Mouse (Mus musculus): Measurements from ENCODE around the gene Stt3a. TPM values are rescaled to one million over a fixed set of nuclear protein-coding genes. Genes with fewer than 3 reads are reported as not detected.

Stt3a gene
- total and polyA plus RNA-seq, 2 experiments from 2014 or later: 46.8 to 81.4 TPM

- H3K27me3 ChIP-seq (ENCODE audit: control insufficient read depth, insufficient read depth, low read length): no peaks in the 10 kb centered on the region
- H3K9ac ChIP-seq (replicated peaks; ENCODE audit: low read depth, low read length): no peak overlapping the region
- no peak for ATAC-seq (ENCODE audit: insufficient read depth, low read depth)
- H3K4me3 ChIP-seq (ENCODE audit: low read depth, low read length): no peak overlapping the region
- H3K36me3 ChIP-seq (replicated peaks; ENCODE audit: control insufficient read depth, insufficient read depth, low read length): peaks cover 18% of the 10 kb centered on the region
- no peak for DNase-seq (ENCODE audit: low spot score)
- H3K4me2 ChIP-seq (ENCODE audit: low read depth, low read length): no peak overlapping the region
- TF ChIP-seq EP300 (IDR thresholded peaks at IDR 0.05; ENCODE audit: low read depth) (no peak), CTCF (IDR thresholded peaks at IDR 0.05; ENCODE audit: low read depth) (no peak)
- peaks cover 15% of the 10 kb centered on the region; the same call in 1 of the 2 replicates for H3K4me1 ChIP-seq (ENCODE audit: control insufficient read depth, insufficient read depth)
- H3K9me3 ChIP-seq (replicated peaks; ENCODE audit: control insufficient read depth, low read length): no peaks in the 10 kb centered on the region
- no peak overlapping the region for H3K27ac ChIP-seq (ENCODE audit: low read depth)
- 77% methylated on average over 1 of the region's 1 CpGs for WGBS
Observed at GRCm38 (mm10) chr9:36795556-36795955, 28.1 kb upstream of the Stt3a start.

GRCm38 (mm10) chr9:36794487-36794886, 27.0 kb upstream of the Stt3a start:
- H3K4me2 ChIP-seq (ENCODE audit: low read depth, low read length): no peak overlapping the region
- H3K27ac ChIP-seq (ENCODE audit: low read depth): no peak overlapping the region
- H3K9ac ChIP-seq (replicated peaks; ENCODE audit: low read depth, low read length): no peak overlapping the region
- H3K36me3 ChIP-seq (replicated peaks; ENCODE audit: control insufficient read depth, insufficient read depth, low read length): peaks cover 25% of the 10 kb centered on the region
- peaks cover 15% of the 10 kb centered on the region; the same call in 1 of the 2 replicates for H3K4me1 ChIP-seq (ENCODE audit: control insufficient read depth, insufficient read depth)
- no peak overlapping the region for H3K4me3 ChIP-seq (ENCODE audit: low read depth, low read length)
- H3K27me3 ChIP-seq (ENCODE audit: control insufficient read depth, insufficient read depth, low read length): no peaks in the 10 kb centered on the region
- H3K9me3 ChIP-seq (replicated peaks; ENCODE audit: control insufficient read depth, low read length): no peaks in the 10 kb centered on the region
- no peak for TF ChIP-seq EP300 (IDR thresholded peaks at IDR 0.05; ENCODE audit: low read depth)
- ATAC-seq (ENCODE audit: insufficient read depth, low read depth): no peak
- WGBS: 72% methylated on average over 2 of the region's 2 CpGs
- DNase-seq (ENCODE audit: low spot score): no peak

DNA sequence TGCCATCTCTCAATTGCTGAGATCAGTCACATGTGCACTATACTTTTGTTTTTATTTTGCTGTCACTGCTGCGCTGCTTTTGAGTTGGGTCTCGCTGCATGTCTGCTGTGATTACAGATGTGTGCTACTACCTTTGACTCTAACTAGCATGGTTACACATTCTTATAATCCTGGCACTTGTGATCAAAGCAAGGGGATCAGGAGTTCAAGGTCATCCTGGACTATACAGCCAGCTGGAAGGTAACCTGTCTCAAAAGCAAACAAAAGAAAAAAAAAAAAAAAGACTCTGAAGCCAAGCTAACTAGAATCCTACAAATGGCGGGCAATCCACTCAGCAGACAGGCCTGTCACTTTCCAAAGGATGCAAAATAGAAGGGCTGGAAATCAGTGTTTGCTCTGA, 24.7 kb upstream of the Stt3a start:
- Histone ChIP-seq H3K9me3 (replicated peaks; ENCODE audit: control insufficient read depth, low read length) (no peaks in the 10 kb centered on the region), H3K4me1 (ENCODE audit: control insufficient read depth, insufficient read depth) (peaks cover 15% of the 10 kb centered on the region; the same call in 1 of the 2 replicates), H3K27ac (ENCODE audit: low read depth) (no peak overlapping the region), H3K4me2 (ENCODE audit: low read depth, low read length) (no peak overlapping the region), H3K36me3 (replicated peaks; ENCODE audit: control insufficient read depth, insufficient read depth, low read length) (peaks cover 46% of the 10 kb centered on the region), H3K9ac (replicated peaks; ENCODE audit: low read depth, low read length) (no peak overlapping the region), H3K4me3 (ENCODE audit: low read depth, low read length) (no peak overlapping the region), H3K27me3 (ENCODE audit: control insufficient read depth, insufficient read depth, low read length) (no peaks in the 10 kb centered on the region)
- TF ChIP-seq EP300 (IDR thresholded peaks at IDR 0.05; ENCODE audit: low read depth) (no peak), CTCF (IDR thresholded peaks at IDR 0.05; ENCODE audit: low read depth) (no peak)
- ATAC-seq (ENCODE audit: insufficient read depth, low read depth) (no peak), DNase-seq (ENCODE audit: low spot score) (no peak)
- 80% methylated on average over 3 of the region's 3 CpGs for WGBS

- WGBS: 86% methylated on average over 2 of the region's 2 CpGs
- no peak for DNase-seq (ENCODE audit: low spot score)
- H3K9ac ChIP-seq (replicated peaks; ENCODE audit: low read depth, low read length): no peak overlapping the region
- no peak for TF ChIP-seq CTCF (IDR thresholded peaks at IDR 0.05; ENCODE audit: low read depth)
- no peak for TF ChIP-seq EP300 (IDR thresholded peaks at IDR 0.05; ENCODE audit: low read depth)
- H3K9me3 ChIP-seq (replicated peaks; ENCODE audit: control insufficient read depth, low read length): no peaks in the 10 kb centered on the region
- H3K36me3 ChIP-seq (replicated peaks; ENCODE audit: control insufficient read depth, insufficient read depth, low read length): peaks cover 91% of the 10 kb centered on the region
- no peaks in the 10 kb centered on the region for H3K4me1 ChIP-seq (ENCODE audit: control insufficient read depth, insufficient read depth)
- H3K4me3 ChIP-seq (ENCODE audit: low read depth, low read length): no peak overlapping the region
- ATAC-seq (ENCODE audit: insufficient read depth, low read depth): no peak
- no peak overlapping the region for H3K27ac ChIP-seq (ENCODE audit: low read depth)
- no peak overlapping the region for H3K4me2 ChIP-seq (ENCODE audit: low read depth, low read length)
- no peaks in the 10 kb centered on the region for H3K27me3 ChIP-seq (ENCODE audit: control insufficient read depth, insufficient read depth, low read length)
Observed at GRCm38 (mm10) chr9:36783921-36784320, 16.4 kb upstream of the Stt3a start.

- ATAC-seq (ENCODE audit: insufficient read depth, low read depth): no peak
- no peak for DNase-seq (ENCODE audit: low spot score)
- H3K36me3 ChIP-seq (replicated peaks; ENCODE audit: control insufficient read depth, insufficient read depth, low read length): peaks cover 2% of the 10 kb centered on the region
- peak overlapping the region; percentile 97; the same call in 1 of the 2 replicates for H3K27ac ChIP-seq (ENCODE audit: low read depth)
- no peaks in the 10 kb centered on the region for H3K27me3 ChIP-seq (ENCODE audit: control insufficient read depth, insufficient read depth, low read length)
- no peak for TF ChIP-seq EP300 (IDR thresholded peaks at IDR 0.05; ENCODE audit: low read depth)
- no peak for TF ChIP-seq CTCF (IDR thresholded peaks at IDR 0.05; ENCODE audit: low read depth)
- 89% methylated on average over 1 of the region's 1 CpGs for WGBS
- H3K9me3 ChIP-seq (replicated peaks; ENCODE audit: control insufficient read depth, low read length): no peaks in the 10 kb centered on the region
- H3K4me3 ChIP-seq (ENCODE audit: low read depth, low read length): peak overlapping the region; percentile 72; the same call in 1 of the 2 replicates
- H3K4me1 ChIP-seq (ENCODE audit: control insufficient read depth, insufficient read depth): peaks cover 15% of the 10 kb centered on the region
- peak overlapping the region; percentile 85 for H3K4me2 ChIP-seq (ENCODE audit: low read depth, low read length)
- no peak overlapping the region for H3K9ac ChIP-seq (replicated peaks; ENCODE audit: low read depth, low read length)
Observed at GRCm38 (mm10) chr9:36769048-36769413, 1.6 kb upstream of the Stt3a start.
